Mouse (Mus musculus): ENCODE measurements around the gene Ppp1cc. TPM values are rescaled to one million over a fixed set of nuclear protein-coding genes. Genes with fewer than 3 reads are reported as not detected.

Ppp1cc gene
- 199 and 295 TPM in 2 replicates for total RNA-seq (2014; rRNA removed; ENCODE audit: low replicate concordance)
- polyA plus RNA-seq (2015; fragmentation: Nextera tagmentation; extraction: Ambion mirVana), result 146 and 157 TPM in 2 replicates

GRCm38 (mm10) chr5:122157827-122158381 lies at the start of gene Ppp1cc:
TSS of gene Ppp1cc (plus strand) at chr5:122158278.
- Histone ChIP-seq H3K36me3 (replicated peaks; ENCODE audit: control insufficient read depth, insufficient read depth, low read length) (peaks cover 22% of the 10 kb centered on the region; the same call in 1 of the 2 replicates), H3K27me3 (ENCODE audit: control insufficient read depth, insufficient read depth, low read length) (no peaks in the 10 kb centered on the region), H3K9me3 (replicated peaks; ENCODE audit: control insufficient read depth, low read length) (no peaks in the 10 kb centered on the region), H3K4me1 (ENCODE audit: control insufficient read depth, insufficient read depth) (peaks cover 40% of the 10 kb centered on the region), H3K4me2 (ENCODE audit: low read depth, low read length) (peak within 1 kb of the TSS; percentile 77), H3K27ac (ENCODE audit: low read depth) (peak within 1 kb of the TSS; percentile 76), H3K4me3 (ENCODE audit: low read depth, low read length) (peak within 1 kb of the TSS; percentile 97), H3K9ac (replicated peaks; ENCODE audit: low read depth, low read length) (peak within 1 kb of the TSS; percentile 98)
- WGBS, result 1% methylated on average over 52 of the region's 54 CpGs
- ATAC-seq (ENCODE audit: insufficient read depth, low read depth) (peak; percentile 91), DNase-seq (ENCODE audit: low spot score) (peak; percentile 84)
- TF ChIP-seq CTCF (IDR thresholded peaks at IDR 0.05; ENCODE audit: low read depth), result peak; percentile 33
- TF ChIP-seq EP300 (IDR thresholded peaks at IDR 0.05; ENCODE audit: low read depth), result peak; percentile 79; the same call in 1 of the 2 replicates

DNA sequence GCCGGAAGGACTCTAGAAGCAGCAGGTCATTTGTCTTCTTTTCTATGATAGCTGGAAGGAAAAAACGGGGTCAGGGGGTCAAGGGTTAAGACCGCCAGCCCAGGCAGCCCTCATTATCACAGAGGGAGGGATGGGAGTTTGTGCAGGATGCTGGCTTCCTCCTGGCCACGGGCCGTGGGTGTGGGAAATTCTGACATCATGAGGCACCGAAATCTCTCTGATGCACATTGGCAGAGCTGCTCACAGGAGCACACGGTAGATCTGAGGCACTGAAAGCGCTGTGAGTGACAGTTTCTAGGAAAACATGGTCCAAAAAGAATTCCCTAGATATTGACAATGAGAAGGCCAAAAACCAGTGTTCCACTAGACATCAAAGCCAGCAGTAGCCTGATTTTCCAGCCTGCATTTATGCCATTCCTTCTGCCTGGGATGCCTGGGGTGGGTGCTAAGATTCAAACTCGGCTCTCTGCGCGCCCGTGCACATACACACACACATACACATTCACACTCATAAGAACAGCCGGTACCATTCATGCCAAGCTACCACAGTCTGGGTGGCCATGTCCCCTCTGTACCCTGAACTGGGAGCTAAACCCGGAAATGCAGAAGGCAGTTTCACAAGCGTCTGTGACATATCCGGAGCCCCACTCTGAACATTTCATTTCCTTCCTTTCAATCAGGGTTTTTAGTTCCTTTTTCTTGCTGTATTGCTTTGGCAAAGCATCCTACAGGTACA lies 48.6 kb upstream of the Ppp1cc start:
- WGBS, result 22% methylated on average over 16 of the region's 16 CpGs
- H3K27me3 ChIP-seq (ENCODE audit: control insufficient read depth, insufficient read depth, low read length), result no peaks in the 10 kb centered on the region
- peaks cover 27% of the 10 kb centered on the region for H3K36me3 ChIP-seq (replicated peaks; ENCODE audit: control insufficient read depth, insufficient read depth, low read length)
- no peak overlapping the region for H3K4me2 ChIP-seq (ENCODE audit: low read depth, low read length)
- ATAC-seq (ENCODE audit: insufficient read depth, low read depth) (peak; percentile 43), DNase-seq (ENCODE audit: low spot score) (peak; percentile 80)
- no peak overlapping the region for H3K4me3 ChIP-seq (ENCODE audit: low read depth, low read length)
- no peaks in the 10 kb centered on the region for H3K4me1 ChIP-seq (ENCODE audit: control insufficient read depth, insufficient read depth)
- H3K9ac ChIP-seq (replicated peaks; ENCODE audit: low read depth, low read length), result no peak overlapping the region
- peak overlapping the region; percentile 99 for H3K27ac ChIP-seq (ENCODE audit: low read depth)
- peak; percentile 13; the same call in 1 of the 2 replicates for TF ChIP-seq CTCF (IDR thresholded peaks at IDR 0.05; ENCODE audit: low read depth)
- peak; percentile 96 for TF ChIP-seq EP300 (IDR thresholded peaks at IDR 0.05; ENCODE audit: low read depth)
- no peaks in the 10 kb centered on the region for H3K9me3 ChIP-seq (replicated peaks; ENCODE audit: control insufficient read depth, low read length)

DNA sequence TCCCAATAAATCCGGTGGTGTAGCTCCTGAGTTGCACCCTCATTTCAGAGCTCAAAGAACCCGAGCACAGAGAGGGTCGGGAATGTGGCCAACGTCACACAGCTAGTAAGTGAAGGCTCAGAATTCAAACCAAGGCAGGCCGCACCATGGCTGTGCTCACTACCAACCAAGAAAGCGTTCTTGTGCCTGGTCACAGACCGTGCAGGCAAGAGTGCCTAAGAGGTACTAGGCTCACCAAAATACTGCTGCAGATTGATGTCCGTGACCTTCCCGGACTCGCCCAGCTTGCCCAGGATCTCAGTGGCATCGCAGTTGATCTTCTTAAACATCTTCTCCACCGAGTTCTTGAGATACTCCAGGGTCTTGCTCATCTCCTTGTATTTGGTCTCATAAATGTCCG lies 47.5 kb upstream of the Ppp1cc start:
- H3K4me1 ChIP-seq (ENCODE audit: control insufficient read depth, insufficient read depth), result no peaks in the 10 kb centered on the region
- peaks cover 16% of the 10 kb centered on the region for H3K36me3 ChIP-seq (replicated peaks; ENCODE audit: control insufficient read depth, insufficient read depth, low read length)
- DNase-seq (ENCODE audit: low spot score) (no peak), ATAC-seq (ENCODE audit: insufficient read depth, low read depth) (peak; percentile 3; the same call in 1 of the 2 replicates)
- no peaks in the 10 kb centered on the region for H3K9me3 ChIP-seq (replicated peaks; ENCODE audit: control insufficient read depth, low read length)
- peak overlapping the region; percentile 59 for H3K27ac ChIP-seq (ENCODE audit: low read depth)
- TF ChIP-seq CTCF (IDR thresholded peaks at IDR 0.05; ENCODE audit: low read depth) (no peak), EP300 (IDR thresholded peaks at IDR 0.05; ENCODE audit: low read depth) (peak; percentile 56; the same call in 1 of the 2 replicates)
- H3K9ac ChIP-seq (replicated peaks; ENCODE audit: low read depth, low read length), result no peak overlapping the region
- WGBS, result 71% methylated on average over 13 of the region's 13 CpGs
- H3K27me3 ChIP-seq (ENCODE audit: control insufficient read depth, insufficient read depth, low read length), result no peaks in the 10 kb centered on the region
- no peak overlapping the region for H3K4me3 ChIP-seq (ENCODE audit: low read depth, low read length)
- no peak overlapping the region for H3K4me2 ChIP-seq (ENCODE audit: low read depth, low read length)

GRCm38 (mm10) chr5:122111091-122111932 lies 46.8 kb upstream of the Ppp1cc start:
- peaks cover 11% of the 10 kb centered on the region for H3K36me3 ChIP-seq (replicated peaks; ENCODE audit: control insufficient read depth, insufficient read depth, low read length)
- H3K4me1 ChIP-seq (ENCODE audit: control insufficient read depth, insufficient read depth), result no peaks in the 10 kb centered on the region
- H3K27ac ChIP-seq (ENCODE audit: low read depth), result peak overlapping the region; percentile 59
- DNase-seq (ENCODE audit: low spot score) (no peak), ATAC-seq (ENCODE audit: insufficient read depth, low read depth) (peak; percentile 3)
- TF ChIP-seq CTCF (IDR thresholded peaks at IDR 0.05; ENCODE audit: low read depth) (peak; percentile 25), EP300 (IDR thresholded peaks at IDR 0.05; ENCODE audit: low read depth) (no peak; the same call in 1 of the 2 replicates)
- H3K4me2 ChIP-seq (ENCODE audit: low read depth, low read length), result no peak overlapping the region
- WGBS, result 48% methylated on average over 26 of the region's 26 CpGs
- H3K4me3 ChIP-seq (ENCODE audit: low read depth, low read length), result no peak overlapping the region
- H3K9ac ChIP-seq (replicated peaks; ENCODE audit: low read depth, low read length), result no peak overlapping the region
- no peaks in the 10 kb centered on the region for H3K9me3 ChIP-seq (replicated peaks; ENCODE audit: control insufficient read depth, low read length)
- H3K27me3 ChIP-seq (ENCODE audit: control insufficient read depth, insufficient read depth, low read length), result no peaks in the 10 kb centered on the region

- Histone ChIP-seq H3K4me3 (ENCODE audit: low read depth, low read length) (no peak overlapping the region), H3K27me3 (ENCODE audit: control insufficient read depth, insufficient read depth, low read length) (no peaks in the 10 kb centered on the region), H3K4me1 (ENCODE audit: control insufficient read depth, insufficient read depth) (no peaks in the 10 kb centered on the region), H3K27ac (ENCODE audit: low read depth) (peak overlapping the region; percentile 44; the same call in 1 of the 2 replicates), H3K4me2 (ENCODE audit: low read depth, low read length) (no peak overlapping the region), H3K36me3 (replicated peaks; ENCODE audit: control insufficient read depth, insufficient read depth, low read length) (peaks cover 5% of the 10 kb centered on the region; the same call in 1 of the 2 replicates), H3K9me3 (replicated peaks; ENCODE audit: control insufficient read depth, low read length) (no peaks in the 10 kb centered on the region), H3K9ac (replicated peaks; ENCODE audit: low read depth, low read length) (no peak overlapping the region)
- TF ChIP-seq CTCF (IDR thresholded peaks at IDR 0.05; ENCODE audit: low read depth) (no peak), EP300 (IDR thresholded peaks at IDR 0.05; ENCODE audit: low read depth) (no peak)
- no peak for ATAC-seq (ENCODE audit: insufficient read depth, low read depth)
- WGBS, result 42% methylated on average over 4 of the region's 4 CpGs
- no peak for DNase-seq (ENCODE audit: low spot score)
These were observed 46.2 kb upstream of the Ppp1cc start for GRCm38 (mm10) chr5:122111933-122112248.

All from heart, postnatal 0 days (tissue).